In genomic region chr15:89147895-89148294, GRCm38 (mm10) we compare ENCODE assay signal across 8 mouse cellular contexts. TPM values are rescaled to one million over a fixed set of nuclear protein-coding genes. Genes with fewer than 3 reads are reported as not detected.
A peak's percentile ranks its signal among the peaks of the same experiment; 100 is the strongest.
DNase-seq lines count a peak whose midpoint lies in the region; ATAC-seq and TF ChIP-seq lines count a peak whose summit lies in the region.

No protein-coding gene starts in this region.

- peak; percentile 33 for DNase-seq in CD4-positive, CD25-positive, alpha-beta regulatory T cell, adult 2 months (ENCODE audit: low read depth, low spot score)
- DNase-seq in spleen, adult 2 months (ENCODE audit: low read depth in 1 of 2, low spot score in 2 of 2), result no peak
- no peak for DNase-seq in spleen, adult 18-20 months
- no peak for DNase-seq in limb, embryonic 10.5 days (ENCODE audit: low spot score)
- no peak for DNase-seq in left cerebral cortex, adult 18-20 months (ENCODE audit: low spot score in 2 of 2)

- peak overlapping the region; percentile 93; the same call in 1 of the 2 replicates for H3K4me2 ChIP-seq in stomach, embryonic 15.5 days

- TF ChIP-seq POLR2A in spleen, adult 2 months (IDR thresholded peaks at IDR 0.05; ENCODE audit: low read depth, low read length), result no peak

- no peak overlapping the region for H3K9ac ChIP-seq in stomach, embryonic 15.5 days

- H3K4me3 ChIP-seq in spleen, adult 2 months (ENCODE audit: extremely low read depth, insufficient read depth, insufficient read length), result peak overlapping the region; percentile 7; the same call in 1 of the 2 replicates
- peak overlapping the region; percentile 79 for H3K4me3 ChIP-seq in limb, embryonic 10.5 days
- no peak overlapping the region for H3K4me3 ChIP-seq in stomach, embryonic 15.5 days (replicated peaks)

- no peaks in the 10 kb centered on the region for H3K9me3 ChIP-seq in limb, embryonic 10.5 days (replicated peaks)
- no peaks in the 10 kb centered on the region for H3K9me3 ChIP-seq in stomach, embryonic 15.5 days

- 66% methylated on average over 4 of the region's 4 CpGs for WGBS in spleen, adult 2 months
- WGBS in limb, embryonic 10.5 days, result 67% methylated on average over 4 of the region's 4 CpGs
- WGBS in stomach, embryonic 15.5 days, result 68% methylated on average over 4 of the region's 4 CpGs

- ATAC-seq in CD4-positive, CD25-positive, alpha-beta regulatory T cell, adult 4 months, result no peak
- no peak for ATAC-seq in stomach, embryonic 15.5 days (ENCODE audit: insufficient read depth, low FRiP score, low read depth)
- no peak for ATAC-seq in activated CD4-positive, CD25-positive, alpha-beta regulatory T cell, adult 4 months

- H3K4me1 ChIP-seq in spleen, adult 2 months (ENCODE audit: control insufficient read depth, insufficient read depth, insufficient read length), result peaks cover 39% of the 10 kb centered on the region; the same call in 1 of the 2 replicates
- H3K4me1 ChIP-seq in limb, embryonic 10.5 days, result peaks cover 61% of the 10 kb centered on the region
- H3K4me1 ChIP-seq in stomach, embryonic 15.5 days, result peaks cover 29% of the 10 kb centered on the region

- H3K36me3 ChIP-seq in spleen, adult 2 months (ENCODE audit: control insufficient read depth, insufficient read depth, low read length), result peaks cover 4% of the 10 kb centered on the region
- H3K36me3 ChIP-seq in limb, embryonic 10.5 days, result peaks cover 31% of the 10 kb centered on the region
- H3K36me3 ChIP-seq in stomach, embryonic 15.5 days, result no peaks in the 10 kb centered on the region

- no peak for TF ChIP-seq CTCF in spleen, adult 2 months (IDR thresholded peaks at IDR 0.05; ENCODE audit: extremely low read depth, insufficient read depth, insufficient read length, insufficient replicate concordance)

- H3K27me3 ChIP-seq in spleen, adult 2 months (ENCODE audit: control insufficient read depth, insufficient read depth, low read length), result no peaks in the 10 kb centered on the region
- H3K27me3 ChIP-seq in limb, embryonic 10.5 days (ENCODE audit: low read depth, poor library complexity, severe bottlenecking), result peaks cover 68% of the 10 kb centered on the region
- peaks cover 55% of the 10 kb centered on the region for H3K27me3 ChIP-seq in stomach, embryonic 15.5 days (replicated peaks)

- H3K27ac ChIP-seq in spleen, adult 2 months (ENCODE audit: insufficient read depth, low read length), result no peak overlapping the region
- H3K27ac ChIP-seq in limb, embryonic 10.5 days, result no peak overlapping the region
- H3K27ac ChIP-seq in stomach, embryonic 15.5 days, result no peak overlapping the region

RNA-seq across cellular contexts. Expression of gene Mapk11, which starts 1.5 kb away (rescaled TPM):
- polyA plus RNA-seq in CD4-positive, CD25-positive, alpha-beta regulatory T cell, adult 4 months (2017; shearing (Covaris generic)), result 10 to 100 TPM; 21.7 to 39.5 TPM
- 29.0 and 35.1 TPM in 2 replicates for polyA plus RNA-seq in spleen, adult 2 months (2012; rRNA removed)
- 20.3 and 21.8 TPM in 2 replicates for polyA plus RNA-seq in limb, embryonic 10.5 days (2016; fragmentation: Nextera tagmentation; extraction: Ambion mirVana)
- polyA plus RNA-seq in stomach, embryonic 15.5 days (2015; fragmentation: Nextera tagmentation; extraction: Ambion mirVana), result 5.9 and 6.4 TPM in 2 replicates
- total RNA-seq in left cerebral cortex, adult 18-20 months (2021), result 10 to 100 TPM; 49.1 to 55.1 TPM
- 10 to 100 TPM; 21.2 to 22.5 TPM for polyA plus RNA-seq in activated CD4-positive, CD25-positive, alpha-beta regulatory T cell, adult 4 months (2017; shearing (Covaris generic))

RNA-seq across cellular contexts. Expression of gene Mapk12, which starts 7.4 kb away (rescaled TPM):
- 1 to 10 TPM; 5.2 to 5.6 TPM for polyA plus RNA-seq in CD4-positive, CD25-positive, alpha-beta regulatory T cell, adult 4 months (2017; shearing (Covaris generic))
- 3.7 and 3.9 TPM in 2 replicates for polyA plus RNA-seq in spleen, adult 2 months (2012; rRNA removed)
- polyA plus RNA-seq in limb, embryonic 10.5 days (2016; fragmentation: Nextera tagmentation; extraction: Ambion mirVana), result 21.5 and 26.4 TPM in 2 replicates
- 3.8 and 4.7 TPM in 2 replicates for polyA plus RNA-seq in stomach, embryonic 15.5 days (2015; fragmentation: Nextera tagmentation; extraction: Ambion mirVana)
- 1 to 10 TPM; 7.4 to 9.2 TPM for total RNA-seq in left cerebral cortex, adult 18-20 months (2021)
- 1 to 10 TPM; 1.1 to 2.1 TPM for polyA plus RNA-seq in activated CD4-positive, CD25-positive, alpha-beta regulatory T cell, adult 4 months (2017; shearing (Covaris generic))

RNA-seq across cellular contexts. Expression of gene Hdac10, which starts 19.4 kb away (rescaled TPM):
- polyA plus RNA-seq in CD4-positive, CD25-positive, alpha-beta regulatory T cell, adult 4 months (2017; shearing (Covaris generic)), result 10 to 100 TPM; 34.9 to 63.5 TPM
- polyA plus RNA-seq in spleen, adult 2 months (2012; rRNA removed), result 76.2 and 86.8 TPM in 2 replicates
- 13.0 and 13.8 TPM in 2 replicates for polyA plus RNA-seq in limb, embryonic 10.5 days (2016; fragmentation: Nextera tagmentation; extraction: Ambion mirVana)
- polyA plus RNA-seq in stomach, embryonic 15.5 days (2015; fragmentation: Nextera tagmentation; extraction: Ambion mirVana), result 20.9 and 23.3 TPM in 2 replicates
- 10 to 100 TPM; 15.2 to 15.8 TPM for total RNA-seq in left cerebral cortex, adult 18-20 months (2021)
- 10 to 100 TPM; 14.3 to 16.1 TPM for polyA plus RNA-seq in activated CD4-positive, CD25-positive, alpha-beta regulatory T cell, adult 4 months (2017; shearing (Covaris generic))

RNA-seq across cellular contexts. Expression of gene Tubgcp6, which starts 25.0 kb away (rescaled TPM):
- polyA plus RNA-seq in CD4-positive, CD25-positive, alpha-beta regulatory T cell, adult 4 months (2017; shearing (Covaris generic)), result 10 to 100 TPM; 16.0 to 17.5 TPM
- 38.4 and 45.1 TPM in 2 replicates for polyA plus RNA-seq in spleen, adult 2 months (2012; rRNA removed)
- polyA plus RNA-seq in limb, embryonic 10.5 days (2016; fragmentation: Nextera tagmentation; extraction: Ambion mirVana), result 24.4 and 28.6 TPM in 2 replicates
- polyA plus RNA-seq in stomach, embryonic 15.5 days (2015; fragmentation: Nextera tagmentation; extraction: Ambion mirVana), result 12.0 and 12.9 TPM in 2 replicates
- total RNA-seq in left cerebral cortex, adult 18-20 months (2021), result 10 to 100 TPM; 31.4 to 34.6 TPM
- polyA plus RNA-seq in activated CD4-positive, CD25-positive, alpha-beta regulatory T cell, adult 4 months (2017; shearing (Covaris generic)), result 10 to 100 TPM; 12.6 to 13.2 TPM

RNA-seq across cellular contexts. Expression of gene Plxnb2, which starts 32.7 kb away (rescaled TPM):
- 1 to 10 TPM in 1 of 2 experiments, under 1 TPM in 1; 0.85 to 2.8 TPM for polyA plus RNA-seq in CD4-positive, CD25-positive, alpha-beta regulatory T cell, adult 4 months (2017; shearing (Covaris generic))
- polyA plus RNA-seq in spleen, adult 2 months (2012; rRNA removed), result 89.4 and 96.8 TPM in 2 replicates
- 147 and 162 TPM in 2 replicates for polyA plus RNA-seq in limb, embryonic 10.5 days (2016; fragmentation: Nextera tagmentation; extraction: Ambion mirVana)
- polyA plus RNA-seq in stomach, embryonic 15.5 days (2015; fragmentation: Nextera tagmentation; extraction: Ambion mirVana), result 128 and 129 TPM in 2 replicates
- total RNA-seq in left cerebral cortex, adult 18-20 months (2021), result 10 to 100 TPM; 47.3 to 54.9 TPM
- 1 to 10 TPM; 1.0 to 2.1 TPM for polyA plus RNA-seq in activated CD4-positive, CD25-positive, alpha-beta regulatory T cell, adult 4 months (2017; shearing (Covaris generic))
